Mouse (Mus musculus) retina, postnatal 7 days (tissue): Measurements from ENCODE around the gene B4galt3.

Source experiments
- DNase-seq: peaks from one replicate; pipeline ENCODE4 v3.0.0-alpha.2; 2012; ENCODE audit warnings: low read depth, low spot score

B4galt3 gene

GRCm38 (mm10) chr1:171269848-171270572 lies at the start of gene B4galt3:
TSS of gene B4galt3 (plus strand) at chr1:171270328.
- DNase-seq = peak; percentile 85

- peak; percentile 79 for DNase-seq
These were observed 49.3 kb upstream of the B4galt3 start for GRCm38 (mm10) chr1:171220871-171221270.

- no peak for DNase-seq
These were observed 48.6 kb upstream of the B4galt3 start for GRCm38 (mm10) chr1:171221281-171222193.

- DNase-seq = peak; percentile 93
These were observed 47.6 kb upstream of the B4galt3 start, which contains the start of gene Tomm40l for GRCm38 (mm10) chr1:171222238-171223155. TSS of gene Tomm40l (minus strand) at chr1:171222514.

GRCm38 (mm10) chr1:171223168-171223567 lies 47.0 kb upstream of the B4galt3 start:
- DNase-seq = no peak

DNA sequence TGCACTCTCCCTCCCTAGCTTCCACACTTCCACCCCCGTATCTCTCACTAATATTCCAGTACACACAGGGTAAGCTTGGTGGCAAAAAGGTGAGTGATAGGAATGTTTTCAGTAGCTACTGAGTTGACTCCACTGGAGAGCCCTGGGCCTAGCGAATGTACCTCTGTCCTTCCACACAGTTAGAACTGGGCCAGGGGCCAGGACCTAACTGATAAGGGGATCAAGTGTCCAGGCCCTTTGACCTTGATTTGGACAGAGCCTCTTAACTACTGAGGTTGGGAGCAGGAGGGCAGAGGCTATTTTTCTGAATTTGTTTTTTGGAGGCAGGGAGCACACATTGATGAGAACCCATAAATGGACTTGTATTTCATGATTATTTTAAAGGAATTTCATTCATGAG lies 46.3 kb upstream of the B4galt3 start:
- no peak for DNase-seq

- no peak for DNase-seq
These were observed 45.3 kb upstream of the B4galt3 start, which contains the start of gene Apoa2 for GRCm38 (mm10) chr1:171224857-171225256. TSS of gene Apoa2 (plus strand) at chr1:171225054.

GRCm38 (mm10) chr1:171226780-171227179 lies 43.3 kb upstream of the B4galt3 start:
- DNase-seq = no peak

- no peak for DNase-seq
These were observed 42.2 kb upstream of the B4galt3 start for GRCm38 (mm10) chr1:171227879-171228278.

GRCm38 (mm10) chr1:171229750-171230149 lies 40.4 kb upstream of the B4galt3 start:
- DNase-seq = no peak

GRCm38 (mm10) chr1:171230215-171230614 lies 39.9 kb upstream of the B4galt3 start:
- DNase-seq = no peak

DNA sequence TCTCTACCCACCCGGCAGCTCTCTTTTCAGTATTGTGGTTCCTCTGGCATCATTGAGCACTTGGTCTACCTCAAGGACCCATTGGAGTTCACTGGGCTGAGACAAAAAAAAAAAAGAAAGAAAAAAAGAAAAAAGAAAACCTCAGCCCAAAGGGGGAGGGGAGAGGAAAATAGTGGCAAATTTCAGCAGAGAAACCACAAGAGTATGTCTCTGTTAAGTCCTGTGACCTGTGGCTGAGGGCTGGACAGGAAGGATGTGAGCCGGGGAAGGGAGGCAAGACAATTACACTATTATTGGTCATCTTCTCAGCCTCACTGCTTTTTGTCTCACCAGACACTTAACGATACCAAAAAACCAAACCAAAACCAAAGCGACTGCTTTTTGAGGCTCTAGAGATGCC lies 38.3 kb upstream of the B4galt3 start:
- DNase-seq = no peak

DNA sequence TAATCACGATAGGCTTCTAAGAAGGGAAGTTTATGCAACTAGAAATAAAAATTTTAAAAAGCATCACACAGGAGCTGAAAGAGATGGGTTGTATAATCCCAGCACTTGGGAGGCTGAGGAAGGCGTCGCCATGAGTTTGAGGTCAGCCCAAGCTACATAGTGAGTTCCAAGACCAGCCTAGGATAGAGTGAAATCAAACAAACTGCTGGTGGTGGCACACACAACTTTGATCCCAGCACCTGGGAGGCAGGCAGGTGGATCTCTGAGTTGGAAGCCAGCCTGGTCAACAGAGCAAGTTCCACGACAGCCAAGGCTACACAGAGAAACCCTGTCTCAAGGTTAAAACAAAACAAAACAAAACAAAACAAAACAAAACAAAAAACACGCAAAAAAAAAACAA lies 37.8 kb upstream of the B4galt3 start:
- DNase-seq = no peak

GRCm38 (mm10) chr1:171232800-171233730 lies 37.1 kb upstream of the B4galt3 start:
- DNase-seq = no peak

DNA sequence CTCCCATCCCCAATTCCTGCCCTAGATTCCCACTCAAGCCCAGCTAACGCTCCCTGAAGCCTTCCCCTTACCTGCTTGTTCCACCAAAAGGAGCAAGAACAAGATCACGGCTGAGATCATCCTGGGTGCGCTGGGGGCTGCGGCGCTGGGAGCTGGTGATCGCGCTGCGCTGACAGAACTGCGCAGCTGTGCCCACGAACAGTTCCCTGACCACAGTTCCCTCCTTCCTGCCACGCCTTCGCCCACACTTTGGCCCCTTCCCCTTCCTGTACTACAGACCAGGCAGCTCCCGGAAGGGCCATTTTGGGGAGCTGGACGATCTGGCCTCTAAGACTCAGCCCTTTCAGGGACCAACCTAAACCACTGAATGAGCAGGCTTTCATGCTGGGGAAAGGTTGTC lies 36.0 kb upstream of the B4galt3 start, which contains the start of gene Fcer1g:
Fcer1g (minus strand) TSS at position 240 of the 400 bp plus-strand sequence.
- DNase-seq = no peak

- DNase-seq = no peak
These were observed 35.6 kb upstream of the B4galt3 start for GRCm38 (mm10) chr1:171234538-171234937.

GRCm38 (mm10) chr1:171235791-171236190 lies 34.3 kb upstream of the B4galt3 start:
- DNase-seq = no peak

- DNase-seq = no peak
These were observed 32.7 kb upstream of the B4galt3 start for GRCm38 (mm10) chr1:171237438-171237837.

GRCm38 (mm10) chr1:171238463-171238862 lies 31.7 kb upstream of the B4galt3 start:
- DNase-seq = peak; percentile 64
